Mouse (Mus musculus): ENCODE data around the gene Olfr410.

Gene Olfr410

DNA sequence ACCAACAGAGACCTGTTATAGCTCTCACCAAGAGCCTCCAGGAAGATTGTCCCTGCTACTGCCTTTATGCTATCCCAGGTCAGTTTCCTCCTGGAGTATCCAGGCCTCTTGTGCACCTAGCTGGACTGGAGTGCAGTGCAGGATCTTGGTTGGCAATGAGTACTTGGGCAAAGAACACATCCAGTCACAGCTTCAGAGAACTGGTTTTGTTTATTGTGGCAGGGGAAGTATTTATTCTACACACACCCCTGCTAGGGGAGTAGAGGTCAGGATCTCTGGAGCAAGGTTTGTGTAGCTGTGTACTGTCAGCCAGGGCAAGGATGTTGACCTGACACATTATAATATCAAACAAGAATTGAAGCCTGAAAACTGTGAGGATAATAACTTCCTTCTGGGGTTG lies 9.1 kb downstream of the Olfr410 start:
- no peak for TF ChIP-seq POU5F1 (IDR thresholded peaks at IDR 0.05; ENCODE audit: borderline replicate concordance, low read length)
- H3K4me3 ChIP-seq (replicated peaks; ENCODE audit: low read length) = no peak overlapping the region
- no peaks in the 10 kb centered on the region for H3K9me3 ChIP-seq (ENCODE audit: low read length)
- H3K4me1 ChIP-seq (replicated peaks; ENCODE audit: low read depth, low read length) = no peaks in the 10 kb centered on the region
- H3K27me3 ChIP-seq (ENCODE audit: insufficient read depth, low read length) = no peaks in the 10 kb centered on the region
- H3K36me3 ChIP-seq (ENCODE audit: insufficient read depth, low read length) = no peaks in the 10 kb centered on the region

DNA sequence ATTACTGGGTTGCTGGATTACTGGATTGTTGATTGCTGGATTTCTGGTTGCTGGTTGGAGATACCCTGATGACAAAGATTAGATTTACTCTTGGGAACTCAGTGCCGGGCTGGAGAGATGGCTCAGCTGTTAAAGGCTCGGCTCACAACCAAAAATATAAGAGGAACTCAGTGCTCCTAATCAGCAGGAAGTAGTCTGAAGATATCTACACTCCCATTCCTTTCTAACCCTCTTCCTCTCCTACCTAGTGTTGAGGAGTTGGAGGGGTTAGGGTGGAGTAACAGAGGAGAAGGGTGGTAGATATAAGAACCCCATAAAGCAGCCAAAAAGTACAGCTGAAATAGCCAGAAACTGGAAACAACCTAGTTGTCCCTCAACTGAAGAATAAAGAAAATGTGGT lies 11.8 kb downstream of the Olfr410 start:
- H3K4me1 ChIP-seq (replicated peaks; ENCODE audit: low read depth, low read length) = no peaks in the 10 kb centered on the region
- H3K9me3 ChIP-seq (ENCODE audit: low read length) = no peaks in the 10 kb centered on the region; the same call in 1 of the 2 replicates
- TF ChIP-seq NANOG (IDR thresholded peaks at IDR 0.05; ENCODE audit: borderline replicate concordance, low read length) = no peak
- no peak for TF ChIP-seq POU5F1 (IDR thresholded peaks at IDR 0.05; ENCODE audit: borderline replicate concordance, low read length)
- TF ChIP-seq CTCF (conservative IDR thresholded peaks at IDR 0.05; ENCODE audit: low read length) = no peak
- no peaks in the 10 kb centered on the region for H3K27me3 ChIP-seq (ENCODE audit: insufficient read depth, low read length)
- no peak overlapping the region for H3K4me3 ChIP-seq (replicated peaks; ENCODE audit: low read length)
- H3K36me3 ChIP-seq (ENCODE audit: insufficient read depth, low read length) = no peaks in the 10 kb centered on the region

DNA sequence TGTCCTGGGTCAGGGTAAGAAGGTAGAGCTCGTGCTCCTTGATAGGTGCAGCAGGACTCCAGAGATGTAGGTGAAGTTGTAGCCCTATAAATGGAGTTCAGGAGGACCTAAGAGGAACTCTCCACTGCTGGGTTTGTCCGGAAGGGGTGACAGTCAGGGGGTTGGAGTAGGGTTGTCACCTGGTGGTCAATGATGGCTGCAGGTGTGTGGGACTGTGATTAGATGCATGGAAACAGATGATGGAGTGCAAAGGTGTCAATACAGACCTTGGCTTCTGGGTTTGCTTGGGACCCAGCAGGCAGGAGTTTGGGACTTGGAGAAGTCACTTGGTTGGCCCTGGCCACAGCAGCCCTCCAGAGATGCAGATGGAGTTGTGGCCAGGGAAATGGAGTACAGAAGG lies 50.6 kb downstream of the Olfr410 start:
- H3K36me3 ChIP-seq (ENCODE audit: insufficient read depth, low read length) = no peaks in the 10 kb centered on the region
- H3K27me3 ChIP-seq (ENCODE audit: insufficient read depth, low read length) = no peaks in the 10 kb centered on the region
- no peaks in the 10 kb centered on the region; the same call in 1 of the 2 replicates for H3K9me3 ChIP-seq (ENCODE audit: low read length)
- H3K4me1 ChIP-seq (replicated peaks; ENCODE audit: low read depth, low read length) = no peaks in the 10 kb centered on the region
- H3K4me3 ChIP-seq (replicated peaks; ENCODE audit: low read length) = no peak overlapping the region
- no peak for TF ChIP-seq POU5F1 (IDR thresholded peaks at IDR 0.05; ENCODE audit: borderline replicate concordance, low read length)

DNA sequence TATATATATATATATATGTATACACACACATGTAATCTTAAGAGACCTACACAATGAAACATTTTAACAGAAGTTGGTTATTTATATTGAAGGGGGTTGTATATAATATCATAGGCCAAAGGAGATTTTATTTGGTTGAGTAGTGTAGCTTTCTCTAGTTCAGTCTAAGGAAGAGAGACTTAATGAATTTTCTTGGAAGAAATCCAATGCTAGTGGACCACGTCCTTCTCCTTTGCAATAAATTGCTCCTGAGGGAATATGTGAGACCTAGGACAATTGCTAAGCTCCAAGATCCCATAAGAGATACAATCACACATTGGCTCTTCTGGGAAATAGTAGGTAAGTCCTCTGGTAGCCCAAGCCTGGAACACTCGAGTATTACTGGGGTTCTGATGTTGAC lies 54.4 kb downstream of the Olfr410 start, which contains the start of gene Olfr59:
Olfr59 (plus strand) TSS at position 301 of the 400 bp plus-strand sequence.
- Histone ChIP-seq H3K27me3 (ENCODE audit: insufficient read depth, low read length) (no peaks in the 10 kb centered on the region), H3K9me3 (ENCODE audit: low read length) (peaks cover 14% of the 10 kb centered on the region), H3K4me3 (replicated peaks; ENCODE audit: low read length) (no peak within 1 kb of the TSS), H3K36me3 (ENCODE audit: insufficient read depth, low read length) (no peaks in the 10 kb centered on the region), H3K4me1 (replicated peaks; ENCODE audit: low read depth, low read length) (no peaks in the 10 kb centered on the region)
- TF ChIP-seq CTCF (conservative IDR thresholded peaks at IDR 0.05; ENCODE audit: low read length) = no peak
- no peak for TF ChIP-seq NANOG (IDR thresholded peaks at IDR 0.05; ENCODE audit: borderline replicate concordance, low read length)
- TF ChIP-seq POU5F1 (IDR thresholded peaks at IDR 0.05; ENCODE audit: borderline replicate concordance, low read length) = no peak

Data from E14TG2a.4 (cell line).